Mouse (Mus musculus) liver, embryonic 14.5 days (tissue): ENCODE data around the gene Tmem41b. TPM values are rescaled to one million over a fixed set of nuclear protein-coding genes. Genes with fewer than 3 reads are reported as not detected.
"Not testable (repeated sequence)": the region's sequence is repeated elsewhere in the genome, so short reads cannot be mapped to it uniquely, and the experiment has no call there.

Source experiments
- ATAC-seq: fragments of 200-750 bp; cut with Nextera tagmentation; 2 replicates; pipeline ENCODE4 v1.8.0; 2017; ENCODE audit warnings: moderate number of reproducible peaks, mild to moderate bottlenecking, moderate library complexity; ENCODE audit not compliant: insufficient read depth
- DNase-seq, 3 experiments: peaks; one replicate each; pipeline ENCODE4 v3.0.0-alpha.2; 2012 to 2013; ENCODE audit warnings: low read depth in 3 of 3, low spot score in 3 of 3
- H3K27ac ChIP-seq: fragments of 300-500 bp; sonication (generic); 2 replicates; pipeline ENCODE4 v1.5.1; 2014; ENCODE audit warnings: moderate library complexity, mild to moderate bottlenecking, control low read depth, inconsistent platforms
- H3K27me3 ChIP-seq: fragments of 300-500 bp; sonication (generic); 2 replicates; pipeline ENCODE4 v1.6.1; 2014; ENCODE audit warnings: mild to moderate bottlenecking, low read length, moderate library complexity; ENCODE audit not compliant: control insufficient read depth, insufficient read depth
- H3K36me3 ChIP-seq: fragments of 300-500 bp; sonication (generic); replicated peaks from 2 replicates; pipeline ENCODE4 v1.6.1; 2014; ENCODE audit warnings: low read depth; ENCODE audit not compliant: control insufficient read depth, insufficient read depth
- H3K4me1 ChIP-seq, 2 experiments: fragments of 200-500 bp in 1 of 2; fragments of 300-500 bp in 1 of 2; sonication (generic) in 1 of 2; replicated peaks; 2 replicates each; pipeline ENCODE4 v1.6.1; 2012 to 2014; ENCODE audit warnings: antibody characterized with exemption in 1 of 2, inconsistent platforms in 1 of 2, low read length in 1 of 2; ENCODE audit not compliant: control insufficient read depth in 2 of 2, insufficient read depth in 2 of 2
- H3K4me2 ChIP-seq: fragments of 300-500 bp; sonication (generic); 2 replicates; pipeline ENCODE4 v1.6.1; 2014; ENCODE audit warnings: low read depth, mild to moderate bottlenecking, control low read depth, moderate library complexity
- H3K4me3 ChIP-seq, 2 experiments: fragments of 200-500 bp in 1 of 2; fragments of 300-500 bp in 1 of 2; sonication (generic) in 1 of 2; 2 replicates each; pipeline ENCODE4 v1.5.1; 2012 to 2014; ENCODE audit warnings: low read depth in 2 of 2, low read length in 2 of 2, mild to moderate bottlenecking in 2 of 2, control low read depth in 1 of 2, inconsistent platforms in 1 of 2, moderate library complexity in 1 of 2; ENCODE audit not compliant: insufficient read depth in 1 of 2
- H3K9ac ChIP-seq: fragments of 300-500 bp; sonication (generic); replicated peaks from 2 replicates; pipeline ENCODE4 v1.6.1; 2014; ENCODE audit warnings: mild to moderate bottlenecking, control low read depth, moderate library complexity
- H3K9me3 ChIP-seq: fragments of 300-500 bp; sonication (generic); 2 replicates; pipeline ENCODE4 v1.6.1; 2016; ENCODE audit warnings: low read length, mixed read lengths; ENCODE audit not compliant: control insufficient read depth
- CTCF ChIP-seq: IDR thresholded peaks from 2 replicates; pipeline ENCODE4 v1.5.1; 2016; ENCODE audit warnings: antibody characterized with exemption, low read depth, control low read depth
- EP300 ChIP-seq: IDR thresholded peaks from 2 replicates; pipeline ENCODE4 v1.6.1; 2016; ENCODE audit warnings: antibody characterized with exemption, low read depth
- WGBS: fragments of 180-500 bp; shearing (Covaris S2); extraction: QIAGEN DNeasy Blood & Tissue Kit; methylation state at CpG from one replicate; pipeline ENCODE4 v1.1.7; 2014; ENCODE audit not compliant: insufficient replicate concordance; 5-methylcytosine and 5-hydroxymethylcytosine counted together
- polyA plus RNA-seq, 2 experiments: library from polyadenylated mRNA; depleted of rRNA in 1 of 2; stranded (reverse) in 1 of 2; unstranded in 1 of 2; fragments of >200 nt; fragmentation: Nextera tagmentation in 1 of 2; extraction: Ambion mirVana in 1 of 2; gene quantifications; 2 replicates each; pipeline versions ENCODE4 v1.2.1 to v1.2.3; 2012 to 2014

Gene Tmem41b
- polyA plus RNA-seq (2012; rRNA removed) (10.7 and 14.5 TPM in 2 replicates), polyA plus RNA-seq (2014; fragmentation: Nextera tagmentation; extraction: Ambion mirVana) (30.0 and 32.9 TPM in 2 replicates)

DNA sequence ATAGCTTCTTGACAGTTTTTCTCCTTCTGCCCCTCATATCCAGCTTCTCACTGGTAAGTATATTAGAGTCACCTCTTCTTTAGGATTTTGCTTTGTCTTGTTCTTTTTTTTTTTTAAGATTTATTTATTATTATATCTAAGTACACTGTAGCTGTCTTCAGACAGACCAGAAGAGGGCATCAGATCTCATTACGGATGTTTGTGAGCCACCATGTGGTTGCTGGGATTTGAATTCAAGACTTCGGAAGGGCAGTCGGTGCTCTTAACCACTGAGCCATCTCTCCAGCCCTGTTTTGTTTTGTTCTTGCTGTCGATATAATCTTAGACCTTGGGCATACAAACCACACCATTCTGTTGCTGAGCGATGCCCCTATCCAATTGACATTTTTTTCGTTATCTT, at the start of gene Tmem41b:
Gene Tmem41b (minus strand): TSS at position 155 of the 400 bp plus-strand sequence.
- H3K4me1 ChIP-seq, H3K36me3 ChIP-seq, H3K27me3 ChIP-seq, ATAC-seq, DNase-seq, H3K9me3 ChIP-seq: not testable (repeated sequence)
- 26% methylated on average over 6 of the region's 6 CpGs for WGBS
- peak; percentile 44; the same call in 1 of the 2 replicates for TF ChIP-seq CTCF
- Histone ChIP-seq H3K4me3 (peak within 1 kb of the TSS; percentile 55 to 72), H3K9ac (peak within 1 kb of the TSS; percentile 75), H3K4me2 (peak within 1 kb of the TSS; percentile 67), H3K27ac (peak within 1 kb of the TSS; percentile 93)

DNA sequence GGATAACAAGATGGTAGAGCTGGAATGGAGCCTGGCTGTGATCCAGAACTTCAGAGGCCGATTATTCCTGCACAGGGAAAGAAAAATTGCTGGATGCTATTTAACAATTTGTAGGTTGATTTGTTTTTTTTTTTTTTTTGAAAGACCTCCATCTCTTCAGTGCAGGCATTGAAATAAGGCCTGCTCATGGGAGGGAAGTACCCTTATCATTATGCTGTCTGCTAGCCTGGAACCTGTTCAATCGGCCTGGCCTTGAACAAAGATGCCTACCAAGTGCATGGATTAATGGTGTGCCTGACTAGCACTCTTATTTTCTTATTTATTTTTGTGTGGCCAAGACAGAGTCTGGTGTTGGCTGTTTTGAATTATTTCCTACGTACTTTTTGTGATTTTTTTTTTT, 43.6 kb upstream of the Tmem41b start:
- Histone ChIP-seq H3K4me1 (no peaks in the 10 kb centered on the region), H3K27ac (no peak overlapping the region), H3K4me3 (no peak overlapping the region), H3K4me2 (no peak overlapping the region), H3K9me3 (no peaks in the 10 kb centered on the region), H3K36me3 (peaks cover 44% of the 10 kb centered on the region), H3K27me3 (no peaks in the 10 kb centered on the region), H3K9ac (no peak overlapping the region)
- 73% methylated on average over 3 of the region's 3 CpGs for WGBS
- no peak for ATAC-seq
- no peak for DNase-seq
- no peak for TF ChIP-seq EP300
- TF ChIP-seq CTCF = no peak

DNA sequence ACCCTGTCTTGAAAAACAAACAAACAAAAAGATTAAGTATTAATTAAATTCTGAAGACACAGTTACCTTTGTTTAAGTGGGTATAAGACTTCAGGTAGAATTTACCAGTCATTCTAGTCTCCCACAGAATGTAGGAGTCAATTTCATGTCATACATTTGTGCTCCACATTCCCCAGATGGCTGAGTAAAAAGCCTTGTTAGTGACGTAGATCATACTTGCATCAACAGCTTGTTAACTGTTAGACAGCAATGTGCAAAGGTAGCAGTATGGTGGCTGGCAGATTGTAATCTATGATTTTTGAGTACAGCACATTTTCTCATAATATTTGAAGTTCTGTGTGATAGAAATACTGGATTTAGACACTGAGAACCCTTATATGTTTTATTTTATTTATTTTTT, 42.1 kb upstream of the Tmem41b start:
- 0 out of 4 replicates have a peak, but pooled peaks cover 0 to 2% of the 10 kb centered on the region in 2 experiments for H3K4me1 ChIP-seq
- TF ChIP-seq CTCF (no peak), EP300 (no peak)
- no peak overlapping the region for H3K27ac ChIP-seq
- H3K36me3 ChIP-seq = peaks cover 36% of the 10 kb centered on the region
- no peak overlapping the region for H3K4me2 ChIP-seq
- H3K4me3 ChIP-seq = no peak overlapping the region
- no peak for ATAC-seq
- WGBS = 85% methylated on average over 1 of the region's 1 CpGs
- H3K9me3 ChIP-seq = no peaks in the 10 kb centered on the region
- no peaks in the 10 kb centered on the region for H3K27me3 ChIP-seq
- H3K9ac ChIP-seq = no peak overlapping the region
- no peak for DNase-seq

- Histone ChIP-seq H3K4me3 (no peak overlapping the region), H3K4me2 (no peak overlapping the region)
- TF ChIP-seq CTCF (no peak), EP300 (no peak)
Measured at GRCm38 (mm10) chr7:110026594-110026993, 39.9 kb upstream of the Tmem41b start.

GRCm38 (mm10) chr7:110023553-110023952, 36.8 kb upstream of the Tmem41b start:
- Histone ChIP-seq H3K4me2 (no peak overlapping the region), H3K27ac (no peak overlapping the region), H3K9ac (no peak overlapping the region), H3K9me3 (no peaks in the 10 kb centered on the region), H3K27me3 (no peaks in the 10 kb centered on the region), H3K36me3 (peaks cover 2% of the 10 kb centered on the region), H3K4me1 (peaks cover 5 to 8% of the 10 kb centered on the region in 2 experiments), H3K4me3 (no peak overlapping the region)
- DNase-seq = no peak
- 67% methylated on average over 1 of the region's 1 CpGs for WGBS
- ATAC-seq = no peak
- TF ChIP-seq EP300 = no peak
- no peak for TF ChIP-seq CTCF

More at GRCm38 (mm10) chr7:110026594-110026993, 39.9 kb upstream of the Tmem41b start:
- WGBS = 73% methylated on average over 2 of the region's 2 CpGs
- H3K9ac ChIP-seq = no peak overlapping the region
- ATAC-seq = no peak
- no peaks in the 10 kb centered on the region for H3K27me3 ChIP-seq
- no peak for DNase-seq
- H3K27ac ChIP-seq = no peak overlapping the region
- peaks cover 2% of the 10 kb centered on the region in 2 experiments; a peak in 2 of 4 replicates for H3K4me1 ChIP-seq
- no peaks in the 10 kb centered on the region for H3K9me3 ChIP-seq
- H3K36me3 ChIP-seq = peaks cover 18% of the 10 kb centered on the region
